Mouse (Mus musculus): ENCODE measurements around the gene Hpgds. TPM values are rescaled to one million over a fixed set of nuclear protein-coding genes. Genes with fewer than 3 reads are reported as not detected.

Hpgds gene
- total RNA-seq, 4 experiments from 2014 or later, result 4.4 to 13.2 (median 9.6) TPM

Other genes starting within 250 kb of the Hpgds start
- gene Smarcad1, start 102.3 kb downstream of the Hpgds start, total RNA-seq (2022), result 10 to 100 TPM; 29.3 to 38.9 (median 33.6) TPM
- 1 to 10 TPM in 3 of 4 experiments, under 1 TPM in 1; 0.89 to 1.1 (median 1.0) TPM for gene C130060K24Rik, start 236.2 kb upstream of the Hpgds start, total RNA-seq (2022)